Mouse (Mus musculus) T-helper 17 cell (primary cell): ENCODE results near the gene Iqsec1.

Source experiments
- in situ Hi-C, 2 experiments: fragments of 300-600 bp; cut with MboI, MseI; formaldehyde crosslinking; loops; 1 replicate in 1 of 2; 2 replicates in 1 of 2; pipeline ENCODE4 v1.15.1; 2025; ENCODE audit warnings: high pct_unique_total_duplicates in 2 of 2

The Iqsec1 gene

GRCm38 (mm10) chr6:90757427-90757883 is 231.0 kb downstream of the Iqsec1 start:
- in situ Hi-C loops, result no loop called here

GRCm38 (mm10) chr6:90756561-90756960 is 231.9 kb downstream of the Iqsec1 start:
- in situ Hi-C loops, result no loop called here

GRCm38 (mm10) chr6:90755613-90755941 is 232.9 kb downstream of the Iqsec1 start:
- in situ Hi-C loops, result no loop called here

GRCm38 (mm10) chr6:90754927-90755612 is 233.4 kb downstream of the Iqsec1 start:
- in situ Hi-C loops, result no loop called here

- in situ Hi-C loops, result no loop called here
Measured at GRCm38 (mm10) chr6:90754093-90754492, 234.4 kb downstream of the Iqsec1 start.

GRCm38 (mm10) chr6:90753656-90754055 is 234.8 kb downstream of the Iqsec1 start:
- in situ Hi-C loops, result no loop called here

- in situ Hi-C loops, result no loop called here
Measured at GRCm38 (mm10) chr6:90751624-90752023, 236.9 kb downstream of the Iqsec1 start.

- in situ Hi-C loops, result no loop called here
Measured at GRCm38 (mm10) chr6:90750091-90750490, 238.4 kb downstream of the Iqsec1 start.

- in situ Hi-C loops, result no loop called here
Measured at GRCm38 (mm10) chr6:90749414-90749937, 239.0 kb downstream of the Iqsec1 start.

- in situ Hi-C loops, result no loop called here
Measured at GRCm38 (mm10) chr6:90748976-90749375, 239.5 kb downstream of the Iqsec1 start.

GRCm38 (mm10) chr6:90746331-90746864 is 242.1 kb downstream of the Iqsec1 start:
- in situ Hi-C loops, result no loop called here

GRCm38 (mm10) chr6:90745401-90746198 is 242.9 kb downstream of the Iqsec1 start:
- in situ Hi-C loops, result no loop called here

GRCm38 (mm10) chr6:90742453-90742852 is 246.0 kb downstream of the Iqsec1 start:
- in situ Hi-C loops, result no loop called here

GRCm38 (mm10) chr6:90741717-90742116 is 246.8 kb downstream of the Iqsec1 start:
- in situ Hi-C loops, result no loop called here

GRCm38 (mm10) chr6:90741056-90741420 is 247.4 kb downstream of the Iqsec1 start:
- in situ Hi-C loops, result no loop called here

GRCm38 (mm10) chr6:90740348-90741055 is 248.0 kb downstream of the Iqsec1 start:
- in situ Hi-C loops, result no loop called here

- in situ Hi-C loops, result no loop called here
Measured at GRCm38 (mm10) chr6:90737376-90737775, 251.1 kb downstream of the Iqsec1 start.

GRCm38 (mm10) chr6:90736691-90737245 is 251.7 kb downstream of the Iqsec1 start:
- in situ Hi-C loops, result no loop called here

- in situ Hi-C loops, result no loop called here
Measured at GRCm38 (mm10) chr6:90736074-90736672, 252.3 kb downstream of the Iqsec1 start.

- in situ Hi-C loops, result no loop called here
Measured at GRCm38 (mm10) chr6:90735396-90736036, 253.0 kb downstream of the Iqsec1 start.

- in situ Hi-C loops, result no loop called here
Measured at GRCm38 (mm10) chr6:90734806-90735205, 253.7 kb downstream of the Iqsec1 start.
